Mouse (Mus musculus) mouse trophoblast stem cell (cell line): ENCODE results near the gene Gm8926.
"Not testable (repeated sequence)": the region's sequence is repeated elsewhere in the genome, so short reads cannot be mapped to it uniquely, and the experiment has no call there.

Experiments
- in situ Hi-C, 2 experiments: fragments of 300-500 bp; cut with MseI, MboI; formaldehyde crosslinking; loops; 2 replicates in 1 of 2; 3 replicates in 1 of 2; pipeline ENCODE4 v1.15.1; 2025

Gm8926 gene

GRCm38 (mm10) chr5:11770248-11770647 lies at the start of gene Gm8926:
Gm8926 (plus strand) TSS chr5:11770548.
- in situ Hi-C loops, result not testable (repeated sequence)
